Mouse (Mus musculus): Measurements from ENCODE around the gene Scgb1b12. TPM values are rescaled to one million over a fixed set of nuclear protein-coding genes. Genes with fewer than 3 reads are reported as not detected.
"Not testable (repeated sequence)": the region's sequence is repeated elsewhere in the genome, so short reads cannot be mapped to it uniquely, and the experiment has no call there.

The Scgb1b12 gene
- total RNA-seq (2014; rRNA removed) (not detected in 2 replicates), polyA plus RNA-seq (2015; fragmentation: Nextera tagmentation; extraction: Ambion mirVana) (not detected in 2 replicates)

DNA sequence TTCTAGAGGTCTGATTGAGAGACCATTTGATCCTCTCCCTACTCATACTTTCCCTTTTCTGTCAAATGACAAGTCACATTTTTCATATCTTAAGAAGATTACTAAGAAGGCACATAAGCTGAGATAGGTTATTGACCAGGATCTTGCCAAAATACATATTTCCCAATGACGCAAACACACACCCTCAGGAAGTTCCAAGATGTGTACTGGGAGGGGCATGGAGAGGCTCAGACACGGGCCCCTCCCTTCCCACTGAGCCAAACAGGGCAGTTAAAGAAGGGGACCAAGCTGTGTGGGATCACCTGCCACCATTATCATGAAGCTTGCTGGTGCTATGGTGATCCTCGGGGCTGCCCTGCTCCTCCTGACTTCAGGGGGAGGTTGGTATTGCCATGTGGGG is at the start of gene Scgb1b12:
TSS of gene Scgb1b12 (plus strand) at position 301 of the 400 bp plus-strand sequence.
- not testable (repeated sequence) for ATAC-seq; H3K4me2 ChIP-seq (ENCODE audit: low read depth); H3K36me3 ChIP-seq (ENCODE audit: insufficient read depth); H3K27ac ChIP-seq (ENCODE audit: low read depth, low read length); H3K4me3 ChIP-seq (ENCODE audit: low read depth, low read length); H3K27me3 ChIP-seq (ENCODE audit: insufficient read depth, low read length); DNase-seq; H3K9ac ChIP-seq; H3K9me3 ChIP-seq (ENCODE audit: low read length); H3K4me1 ChIP-seq (ENCODE audit: insufficient read depth)
- WGBS, result 88% methylated on average over 2 of the region's 3 CpGs

DNA sequence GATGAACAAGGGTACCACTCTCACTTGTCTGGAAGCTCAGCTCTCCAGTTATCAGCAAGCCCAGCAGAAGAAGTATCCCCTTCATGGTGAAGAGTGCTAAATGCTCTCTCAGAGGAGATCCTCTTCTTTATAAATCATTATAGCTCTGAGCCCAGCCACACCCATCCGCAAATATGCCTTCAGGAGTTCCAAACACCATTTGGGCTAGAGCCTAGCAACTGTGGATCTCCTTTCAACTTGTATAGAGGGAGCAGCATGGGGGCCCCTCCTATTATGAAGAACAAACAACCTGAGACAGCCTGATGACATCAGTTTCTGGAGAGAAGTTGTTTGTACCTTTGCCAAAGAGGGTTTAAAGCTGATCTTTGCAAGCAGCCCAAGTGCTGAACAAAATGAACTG is 6.8 kb upstream of the Scgb1b12 start, which contains the start of gene Scgb2b12:
TSS of gene Scgb2b12 (minus strand) at position 101 of the 400 bp plus-strand sequence.
- DNase-seq; H3K9ac ChIP-seq; H3K27ac ChIP-seq (ENCODE audit: low read depth, low read length); H3K36me3 ChIP-seq (ENCODE audit: insufficient read depth); H3K27me3 ChIP-seq (ENCODE audit: insufficient read depth, low read length); H3K4me1 ChIP-seq (ENCODE audit: insufficient read depth); ATAC-seq; H3K4me2 ChIP-seq (ENCODE audit: low read depth); H3K4me3 ChIP-seq (ENCODE audit: low read depth, low read length); H3K9me3 ChIP-seq (ENCODE audit: low read length): not testable (repeated sequence)
- 85% methylated on average over 1 of the region's 1 CpGs for WGBS

Other genes starting within 250 kb of the Scgb1b12 start
- gene Scgb1b10, start 233.3 kb upstream of the Scgb1b12 start, total RNA-seq (2014; rRNA removed), result not detected in 2 replicates
- gene Scgb1b10, start 233.3 kb upstream of the Scgb1b12 start, polyA plus RNA-seq (2015; fragmentation: Nextera tagmentation; extraction: Ambion mirVana), result not detected in 2 replicates
- not detected in 2 replicates for gene Scgb2b11, start 123.0 kb upstream of the Scgb1b12 start, total RNA-seq (2014; rRNA removed)
- gene Scgb2b11, start 123.0 kb upstream of the Scgb1b12 start, polyA plus RNA-seq (2015; fragmentation: Nextera tagmentation; extraction: Ambion mirVana), result not detected in 2 replicates
- gene Scgb1b11, start 111.3 kb upstream of the Scgb1b12 start, total RNA-seq (2014; rRNA removed), result not detected in 2 replicates
- gene Scgb1b11, start 111.3 kb upstream of the Scgb1b12 start, polyA plus RNA-seq (2015; fragmentation: Nextera tagmentation; extraction: Ambion mirVana), result not detected in 2 replicates
- not detected in 2 replicates for gene Scgb2b12, start 6.9 kb upstream of the Scgb1b12 start, total RNA-seq (2014; rRNA removed)
- gene Scgb2b12, start 6.9 kb upstream of the Scgb1b12 start, polyA plus RNA-seq (2015; fragmentation: Nextera tagmentation; extraction: Ambion mirVana), result not detected in 2 replicates
- not detected in 2 replicates for gene Scgb1b29, start 107.4 kb downstream of the Scgb1b12 start, total RNA-seq (2014; rRNA removed)
- not detected in 2 replicates for gene Scgb1b29, start 107.4 kb downstream of the Scgb1b12 start, polyA plus RNA-seq (2015; fragmentation: Nextera tagmentation; extraction: Ambion mirVana)

Data from forebrain, postnatal 0 days (tissue).